Mouse (Mus musculus): Measurements from ENCODE around the gene Slc9a7.

DNA sequence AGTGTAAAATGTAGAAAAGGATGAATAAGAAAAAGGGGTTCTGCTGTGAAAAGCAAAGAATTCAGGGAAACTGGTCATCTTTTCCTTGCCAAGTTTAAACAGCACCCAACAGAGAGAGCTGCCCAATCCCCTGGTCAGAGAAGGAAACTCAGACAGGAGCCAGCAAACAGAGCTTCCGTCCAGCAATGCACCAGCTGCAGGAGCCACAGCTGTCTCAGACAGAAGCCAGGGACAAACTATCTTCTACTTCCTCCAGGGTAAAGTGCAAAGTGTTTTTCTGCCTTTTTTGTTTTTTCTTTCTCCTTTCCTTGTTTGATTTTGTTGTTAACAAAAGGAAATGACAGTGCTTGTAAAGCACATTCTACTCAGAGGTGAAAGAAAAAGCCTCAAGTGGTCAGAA is 131.3 kb downstream of the Slc9a7 start:
- no peak for TF ChIP-seq GATA1 (IDR thresholded peaks at IDR 0.05; ENCODE audit: borderline replicate concordance, low read length)
- TF ChIP-seq FLI1 (IDR thresholded peaks at IDR 0.05; ENCODE audit: low read length): no peak

Data from megakaryocyte, embryonic 14.5 days (primary cell).